Mouse (Mus musculus) right cerebral cortex, postnatal 4 days (tissue): ENCODE measurements around the gene Olfr159.

Experiments
- DNase-seq: peaks from one replicate; pipeline ENCODE4 v3.0.0-alpha.2; 2022

Gene Olfr159

GRCm38 (mm10) chr4:43729126-43729525, 41.7 kb downstream of the Olfr159 start:
- DNase-seq, result no peak

- no peak for DNase-seq
Measured at GRCm38 (mm10) chr4:43728576-43728954, 42.2 kb downstream of the Olfr159 start.

- DNase-seq, result no peak
Measured at GRCm38 (mm10) chr4:43727718-43728575, 42.9 kb downstream of the Olfr159 start.

- no peak for DNase-seq
Measured at GRCm38 (mm10) chr4:43726995-43727394, 43.8 kb downstream of the Olfr159 start, which contains the start of gene Hrct1. TSS of gene Hrct1 (plus strand) at chr4:43727188.

GRCm38 (mm10) chr4:43726228-43726993, 44.4 kb downstream of the Olfr159 start:
- no peak for DNase-seq

- DNase-seq, result no peak
Measured at GRCm38 (mm10) chr4:43724764-43725163, 46.0 kb downstream of the Olfr159 start.

- no peak for DNase-seq
Measured at GRCm38 (mm10) chr4:43722191-43722590, 48.6 kb downstream of the Olfr159 start.

- no peak for DNase-seq
Measured at GRCm38 (mm10) chr4:43720491-43721228, 50.1 kb downstream of the Olfr159 start.
